Mouse (Mus musculus) spleen, adult 2 months (tissue): ENCODE measurements around the gene Zfp72. TPM values are rescaled to one million over a fixed set of nuclear protein-coding genes. Genes with fewer than 3 reads are reported as not detected.

ENCODE experiments used
- DNase-seq, 2 experiments: peaks; one replicate each; pipeline versions ENCODE4 v3.0.0 to v3.0.0-alpha.2; 2012 to 2021; ENCODE audit warnings: low spot score in 2 of 2, low read depth in 1 of 2
- H3K27ac ChIP-seq: fragments of 200-500 bp; 2 replicates; pipeline ENCODE4 v1.5.1; 2012; ENCODE audit warnings: low read length, inconsistent platforms; ENCODE audit not compliant: insufficient read depth
- H3K27me3 ChIP-seq: fragments of 200-500 bp; 2 replicates; pipeline ENCODE4 v1.6.1; 2012; ENCODE audit warnings: mild to moderate bottlenecking, moderate library complexity, low read length, inconsistent platforms; ENCODE audit not compliant: control insufficient read depth, insufficient read depth
- H3K36me3 ChIP-seq: fragments of 200-500 bp; 2 replicates; pipeline ENCODE4 v1.6.1; 2012; ENCODE audit warnings: mild to moderate bottlenecking, low read length, inconsistent platforms; ENCODE audit not compliant: control insufficient read depth, insufficient read depth
- H3K4me1 ChIP-seq: fragments of 200-500 bp; 2 replicates; pipeline ENCODE4 v1.6.1; 2011; ENCODE audit warnings: inconsistent platforms; ENCODE audit not compliant: control insufficient read depth, insufficient read depth, insufficient read length
- H3K4me3 ChIP-seq: fragments of 200-500 bp; 2 replicates; pipeline ENCODE4 v1.5.1; 2011; ENCODE audit warnings: mild to moderate bottlenecking, inconsistent platforms; ENCODE audit not compliant: insufficient read depth, insufficient read length; ENCODE audit errors: extremely low read depth
- CTCF ChIP-seq: fragments of 200-500 bp; IDR thresholded peaks from 2 replicates; pipeline ENCODE4 v1.5.1; 2011; ENCODE audit warnings: mild to moderate bottlenecking, inconsistent platforms; ENCODE audit not compliant: insufficient read depth, insufficient read length, insufficient replicate concordance; ENCODE audit errors: extremely low read depth
- POLR2A ChIP-seq: fragments of 200-500 bp; IDR thresholded peaks from 2 replicates; pipeline ENCODE4 v1.6.1; 2011; ENCODE audit warnings: low read depth, low read length, inconsistent platforms
- WGBS: fragments of 180-500 bp; shearing (Covaris S2); methylation state at CpG from one replicate; pipeline ENCODE4 v1.1.7; 2018; 5-methylcytosine and 5-hydroxymethylcytosine counted together
- polyA plus RNA-seq: library from polyadenylated mRNA; depleted of rRNA; stranded (reverse); fragments of >200 nt; gene quantifications from 2 replicates; pipeline ENCODE4 v1.2.3, GENCODE M21; 2012; rRNA removed

Zfp72 gene
- polyA plus RNA-seq, result 0.06 and 0.08 TPM in 2 replicates

- TF ChIP-seq POLR2A, result no peak
- TF ChIP-seq CTCF, result no peak
- Histone ChIP-seq H3K4me1 (no peaks in the 10 kb centered on the region), H3K36me3 (no peaks in the 10 kb centered on the region), H3K27me3 (no peaks in the 10 kb centered on the region), H3K27ac (peak within 1 kb of the TSS; percentile 21; the same call in 1 of the 2 replicates), H3K4me3 (peak within 1 kb of the TSS; percentile 73)
- WGBS, result 4% methylated on average over 14 of the region's 14 CpGs
- peak; percentile 48 to 60 for DNase-seq
These were observed at the start of gene Zfp72 for GRCm38 (mm10) chr13:74390371-74390990. Gene Zfp72 (minus strand): TSS chr13:74390836.

- Histone ChIP-seq H3K27ac (no peak overlapping the region), H3K4me3 (no peak overlapping the region), H3K4me1 (no peaks in the 10 kb centered on the region), H3K27me3 (no peaks in the 10 kb centered on the region), H3K36me3 (no peaks in the 10 kb centered on the region)
- WGBS, result 31% methylated on average over 19 of the region's 19 CpGs
- no peak for DNase-seq
- no peak for TF ChIP-seq CTCF
- no peak for TF ChIP-seq POLR2A
These were observed 49.3 kb upstream of the Zfp72 start for GRCm38 (mm10) chr13:74439895-74440294.

GRCm38 (mm10) chr13:74399298-74399839, 8.7 kb upstream of the Zfp72 start, which contains the start of gene Ftl1-ps1:
Gene Ftl1-ps1 (plus strand): TSS chr13:74399694.
- WGBS, result 39% methylated on average over 11 of the region's 11 CpGs
- Histone ChIP-seq H3K4me3 (no peak within 1 kb of the TSS), H3K4me1 (no peaks in the 10 kb centered on the region), H3K36me3 (no peaks in the 10 kb centered on the region), H3K27me3 (no peaks in the 10 kb centered on the region), H3K27ac (no peak within 1 kb of the TSS)
- no peak for DNase-seq
- TF ChIP-seq CTCF, result no peak
- no peak for TF ChIP-seq POLR2A

- Histone ChIP-seq H3K27me3 (no peaks in the 10 kb centered on the region), H3K27ac (no peak overlapping the region), H3K4me1 (no peaks in the 10 kb centered on the region), H3K36me3 (no peaks in the 10 kb centered on the region), H3K4me3 (no peak overlapping the region)
- no peak for DNase-seq
- TF ChIP-seq CTCF, result no peak
- no peak for TF ChIP-seq POLR2A
- 74% methylated on average over 2 of the region's 2 CpGs for WGBS
These were observed 520 bp upstream of the Zfp72 start for GRCm38 (mm10) chr13:74391156-74391555.

- H3K36me3 ChIP-seq, result no peaks in the 10 kb centered on the region
- no peaks in the 10 kb centered on the region for H3K27me3 ChIP-seq
- DNase-seq, result no peak
- 69% methylated on average over 6 of the region's 6 CpGs for whole genome bisulfite sequencing
- H3K4me1 ChIP-seq, result no peaks in the 10 kb centered on the region
- TF ChIP-seq CTCF, result no peak
- TF ChIP-seq POLR2A, result no peak
- no peak overlapping the region for H3K27ac ChIP-seq
- H3K4me3 ChIP-seq, result no peak overlapping the region
These were observed 906 bp downstream of the Zfp72 start for GRCm38 (mm10) chr13:74389730-74390129.

- Histone ChIP-seq H3K4me3 (no peak overlapping the region), H3K4me1 (no peaks in the 10 kb centered on the region), H3K27ac (no peak overlapping the region), H3K27me3 (no peaks in the 10 kb centered on the region), H3K36me3 (no peaks in the 10 kb centered on the region)
- no peak for TF ChIP-seq CTCF
- TF ChIP-seq POLR2A, result no peak
- no peak for DNase-seq
- WGBS, result 71% methylated on average over 3 of the region's 3 CpGs
These were observed 8.3 kb downstream of the Zfp72 start for GRCm38 (mm10) chr13:74382289-74382688.
